Mouse (Mus musculus) intestine, embryonic 15.5 days (tissue): ENCODE results near the gene Slc31a2. TPM values are rescaled to one million over a fixed set of nuclear protein-coding genes. Genes with fewer than 3 reads are reported as not detected.

Experiments used
- ATAC-seq: fragments of 200-750 bp; cut with Nextera tagmentation; 2 replicates; pipeline ENCODE4 v1.8.0; 2017; ENCODE audit warnings: moderate TSS enrichment, moderate library complexity
- H3K27ac ChIP-seq: fragments of 300-500 bp; sonication (generic); 2 replicates; pipeline ENCODE4 v1.5.1; 2015; ENCODE audit warnings: mild to moderate bottlenecking, inconsistent platforms
- H3K27me3 ChIP-seq: fragments of 300-500 bp; sonication (generic); replicated peaks from 2 replicates; pipeline ENCODE4 v1.6.1; 2015; ENCODE audit warnings: inconsistent platforms
- H3K36me3 ChIP-seq: fragments of 300-500 bp; sonication (generic); 2 replicates; pipeline ENCODE4 v1.6.1; 2015; ENCODE audit warnings: inconsistent platforms
- H3K4me1 ChIP-seq: fragments of 300-500 bp; sonication (generic); replicated peaks from 2 replicates; pipeline ENCODE4 v1.6.1; 2015; ENCODE audit warnings: inconsistent platforms
- H3K4me2 ChIP-seq: fragments of 300-500 bp; sonication (generic); replicated peaks from 2 replicates; pipeline ENCODE4 v1.6.1; 2015; ENCODE audit warnings: mild to moderate bottlenecking, inconsistent platforms
- H3K4me3 ChIP-seq: fragments of 300-500 bp; sonication (generic); replicated peaks from 2 replicates; pipeline ENCODE4 v1.5.1; 2015; ENCODE audit warnings: inconsistent platforms
- H3K9ac ChIP-seq: fragments of 300-500 bp; sonication (generic); 2 replicates; pipeline ENCODE4 v1.6.1; 2015; ENCODE audit warnings: inconsistent platforms
- H3K9me3 ChIP-seq: fragments of 300-500 bp; sonication (generic); 2 replicates; pipeline ENCODE4 v1.6.1; 2016; ENCODE audit warnings: inconsistent platforms
- WGBS: fragments of 180-500 bp; shearing (Covaris S2); methylation state at CpG from one replicate; pipeline ENCODE4 v1.1.7; 2015; 5-methylcytosine and 5-hydroxymethylcytosine counted together
- polyA plus RNA-seq: library from polyadenylated mRNA; unstranded; fragments of >200 nt; fragmentation: Nextera tagmentation; extraction: Ambion mirVana; gene quantifications from 2 replicates; pipeline ENCODE4 v1.2.1, GENCODE M21; 2015

Slc31a2 gene
- polyA plus RNA-seq = 17.0 and 19.9 TPM in 2 replicates

DNA sequence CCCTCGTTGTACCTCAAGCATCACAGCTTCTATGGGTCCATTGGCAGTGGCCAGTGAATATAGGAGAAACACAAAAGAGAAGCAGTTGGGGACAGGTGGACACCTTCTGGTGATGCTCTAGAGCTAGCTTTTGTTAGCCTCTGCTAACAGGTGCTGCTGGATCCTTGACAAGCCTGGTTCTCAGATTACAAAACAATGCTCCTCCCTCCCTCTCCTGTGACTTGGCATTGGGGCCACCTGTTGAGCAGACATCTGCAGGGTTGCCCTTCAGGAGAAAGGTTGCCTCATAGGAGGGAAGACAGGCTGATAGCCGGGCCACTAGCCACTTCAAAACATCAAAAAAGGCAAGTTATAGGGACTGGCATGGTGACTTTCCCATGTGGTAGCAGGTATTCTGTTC lies at the start of gene Slc31a2:
Gene Slc31a2, plus strand, starts transcription at position 287 of the 400 bp plus-strand sequence.
- H3K4me2 ChIP-seq = no peak within 1 kb of the TSS
- WGBS = 43% methylated on average over 2 of the region's 2 CpGs
- H3K36me3 ChIP-seq = no peaks in the 10 kb centered on the region
- no peak within 1 kb of the TSS for H3K9ac ChIP-seq
- no peak within 1 kb of the TSS for H3K27ac ChIP-seq
- no peak for ATAC-seq
- H3K4me3 ChIP-seq = no peak within 1 kb of the TSS
- H3K27me3 ChIP-seq = no peaks in the 10 kb centered on the region
- no peaks in the 10 kb centered on the region for H3K9me3 ChIP-seq
- H3K4me1 ChIP-seq = no peaks in the 10 kb centered on the region

DNA sequence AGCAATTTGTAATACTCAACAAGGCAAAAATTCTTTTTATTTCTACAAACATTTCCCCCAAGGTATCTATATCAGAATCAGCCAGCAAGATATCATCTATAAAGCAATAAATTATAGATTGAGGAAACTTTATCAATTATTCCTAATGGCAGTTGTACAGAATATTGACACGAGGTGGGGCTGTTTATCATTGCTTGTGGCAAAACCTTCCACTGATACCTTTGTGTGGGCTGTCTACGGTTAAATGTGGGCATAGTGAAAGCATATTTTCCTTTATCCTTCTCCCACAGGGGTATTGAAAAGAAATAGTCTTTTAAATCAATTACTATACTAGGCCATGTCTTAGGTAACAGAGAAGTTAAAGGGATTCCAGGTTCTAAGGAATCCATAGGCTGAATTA lies 48.9 kb upstream of the Slc31a2 start:
- Histone ChIP-seq H3K4me2 (no peak overlapping the region), H3K9ac (no peak overlapping the region)
- 78% methylated on average over 2 of the region's 2 CpGs for WGBS

DNA sequence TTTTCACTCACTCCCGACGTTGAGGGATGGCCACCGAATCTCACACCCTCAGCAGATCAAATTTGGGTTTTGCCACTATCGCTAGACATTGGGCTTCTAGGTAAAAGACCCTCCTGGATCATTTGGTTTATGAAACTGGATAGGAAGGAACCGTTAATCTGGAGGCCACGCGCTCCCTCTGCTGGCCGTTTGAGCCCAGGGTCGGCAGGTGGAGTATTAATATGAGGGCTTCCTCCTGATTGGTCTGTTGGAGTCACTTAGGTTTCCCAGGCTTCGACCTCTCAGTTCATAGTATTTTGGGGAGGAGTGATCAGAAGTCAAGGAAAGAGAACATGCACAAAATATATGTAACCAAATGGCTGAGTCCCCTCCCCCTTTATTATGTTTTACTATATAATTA lies 34.0 kb upstream of the Slc31a2 start:
- no peak for ATAC-seq
- 38% methylated on average over 10 of the region's 10 CpGs for WGBS
- no peaks in the 10 kb centered on the region for H3K36me3 ChIP-seq
- no peaks in the 10 kb centered on the region for H3K27me3 ChIP-seq
- no peaks in the 10 kb centered on the region for H3K9me3 ChIP-seq
- H3K4me3 ChIP-seq = no peak overlapping the region
- H3K27ac ChIP-seq = no peak overlapping the region
- H3K9ac ChIP-seq = no peak overlapping the region
- no peaks in the 10 kb centered on the region for H3K4me1 ChIP-seq
- no peak overlapping the region for H3K4me2 ChIP-seq

More for the DNA sequence above, 48.9 kb upstream of the Slc31a2 start:
- Histone ChIP-seq H3K27me3 (no peaks in the 10 kb centered on the region), H3K4me1 (peaks cover 2% of the 10 kb centered on the region; the same call in 1 of the 2 replicates), H3K36me3 (no peaks in the 10 kb centered on the region), H3K4me3 (no peak overlapping the region), H3K27ac (no peak overlapping the region), H3K9me3 (no peaks in the 10 kb centered on the region)
- ATAC-seq = no peak

DNA sequence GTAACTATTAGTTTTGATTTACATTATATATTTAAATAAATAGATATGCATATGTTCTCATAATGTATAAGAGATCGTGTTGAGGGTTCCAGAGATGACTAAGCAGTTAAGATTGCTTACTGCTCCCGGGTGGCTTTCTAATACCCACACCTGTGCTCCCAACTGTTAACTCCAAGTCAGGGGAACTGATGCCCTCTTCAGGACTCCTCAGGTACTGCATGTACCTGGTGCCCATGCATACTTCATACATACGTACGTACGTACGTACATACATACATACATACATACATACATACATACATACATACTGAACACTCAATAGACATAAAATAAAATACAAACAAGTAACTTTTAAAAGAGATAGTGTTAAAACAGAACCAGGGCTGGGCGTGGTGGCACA lies 32.9 kb upstream of the Slc31a2 start:
- H3K27ac ChIP-seq = no peak overlapping the region
- no peaks in the 10 kb centered on the region for H3K36me3 ChIP-seq
- no peak for ATAC-seq
- H3K4me1 ChIP-seq = no peaks in the 10 kb centered on the region
- H3K9ac ChIP-seq = no peak overlapping the region
- no peak overlapping the region for H3K4me2 ChIP-seq
- no peak overlapping the region for H3K4me3 ChIP-seq
- no peaks in the 10 kb centered on the region for H3K9me3 ChIP-seq
- no peaks in the 10 kb centered on the region for H3K27me3 ChIP-seq
- 91% methylated on average over 7 of the region's 7 CpGs for WGBS

DNA sequence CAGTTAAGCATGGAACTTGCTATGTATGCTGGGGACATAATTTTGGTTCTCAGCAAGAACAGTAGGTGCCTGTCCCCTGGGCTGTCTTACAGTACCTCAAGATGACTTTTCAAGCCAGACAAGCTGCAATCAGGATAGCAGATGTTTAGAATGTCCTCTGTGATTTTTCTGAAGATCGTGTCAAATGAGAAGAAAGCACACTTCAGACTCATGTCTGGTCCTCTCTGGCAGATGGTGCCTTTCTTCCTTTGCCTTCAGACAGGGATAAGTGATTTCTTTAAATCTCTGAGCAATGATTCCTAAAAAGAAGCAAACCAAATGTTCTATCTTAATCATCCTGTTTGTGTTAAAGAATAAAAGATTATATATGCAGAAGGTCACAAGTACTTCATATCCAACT lies 32.2 kb upstream of the Slc31a2 start:
- H3K4me1 ChIP-seq = no peaks in the 10 kb centered on the region
- no peaks in the 10 kb centered on the region for H3K36me3 ChIP-seq
- WGBS = 60% methylated on average over 1 of the region's 1 CpGs
- H3K27me3 ChIP-seq = no peaks in the 10 kb centered on the region
- no peak overlapping the region for H3K9ac ChIP-seq
- no peak overlapping the region for H3K4me3 ChIP-seq
- no peak overlapping the region for H3K27ac ChIP-seq
- no peaks in the 10 kb centered on the region for H3K9me3 ChIP-seq
- H3K4me2 ChIP-seq = no peak overlapping the region
- ATAC-seq = no peak

DNA sequence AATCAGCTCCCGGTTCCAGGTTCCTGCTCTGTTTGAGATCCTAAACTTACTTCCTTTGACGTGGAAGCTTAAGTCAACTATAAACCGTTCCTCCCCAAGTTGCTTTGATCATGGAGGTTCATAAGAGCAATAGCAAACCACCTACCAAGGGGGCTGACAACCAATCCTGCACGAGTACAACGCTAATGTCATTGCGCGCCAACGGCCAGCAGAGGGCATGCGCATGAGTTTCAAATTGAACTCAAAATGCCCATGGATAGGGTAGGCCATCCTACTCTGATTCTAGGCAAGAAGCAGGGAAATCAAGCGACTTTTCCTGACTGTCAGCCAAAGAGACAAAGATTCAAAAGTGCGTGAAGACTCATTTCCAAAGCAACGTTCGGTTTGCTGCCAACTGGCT lies 31.6 kb upstream of the Slc31a2 start, which contains the start of gene Zfp37:
Gene Zfp37, minus strand, starts transcription at position 279 of the 400 bp plus-strand sequence.
- ATAC-seq = no peak
- H3K4me3 ChIP-seq = no peak within 1 kb of the TSS
- H3K27me3 ChIP-seq = no peaks in the 10 kb centered on the region
- H3K27ac ChIP-seq = no peak within 1 kb of the TSS
- H3K9me3 ChIP-seq = no peaks in the 10 kb centered on the region
- 73% methylated on average over 13 of the region's 13 CpGs for WGBS
- H3K9ac ChIP-seq = no peak within 1 kb of the TSS
- H3K36me3 ChIP-seq = no peaks in the 10 kb centered on the region
- no peak within 1 kb of the TSS for H3K4me2 ChIP-seq
- H3K4me1 ChIP-seq = no peaks in the 10 kb centered on the region

DNA sequence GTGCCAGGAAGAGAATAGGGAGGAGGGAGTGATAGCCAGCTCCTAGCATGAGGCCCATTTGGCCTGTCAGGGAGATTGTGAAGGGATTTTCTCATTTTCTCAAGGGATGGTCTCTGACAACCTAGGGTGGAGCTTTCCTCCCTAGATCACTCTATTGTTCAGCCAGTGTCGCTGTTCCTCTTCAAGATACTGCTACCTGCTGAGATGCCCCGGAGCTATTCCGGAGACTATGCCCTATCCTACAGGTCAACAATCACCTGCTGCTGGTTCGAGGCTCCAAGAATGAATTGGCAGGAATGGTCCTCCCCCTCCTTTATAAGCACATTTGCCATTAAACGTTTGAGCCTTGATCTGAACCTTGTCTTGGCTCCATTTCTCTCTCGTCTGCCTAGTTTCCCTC lies 21.8 kb upstream of the Slc31a2 start:
- H3K27me3 ChIP-seq = no peaks in the 10 kb centered on the region
- WGBS = 68% methylated on average over 6 of the region's 6 CpGs
- no peaks in the 10 kb centered on the region for H3K4me1 ChIP-seq
- H3K36me3 ChIP-seq = no peaks in the 10 kb centered on the region
- no peak overlapping the region for H3K27ac ChIP-seq
- H3K4me2 ChIP-seq = no peak overlapping the region
- no peak overlapping the region for H3K9ac ChIP-seq
- H3K4me3 ChIP-seq = no peak overlapping the region
- no peaks in the 10 kb centered on the region for H3K9me3 ChIP-seq
- no peak for ATAC-seq

DNA sequence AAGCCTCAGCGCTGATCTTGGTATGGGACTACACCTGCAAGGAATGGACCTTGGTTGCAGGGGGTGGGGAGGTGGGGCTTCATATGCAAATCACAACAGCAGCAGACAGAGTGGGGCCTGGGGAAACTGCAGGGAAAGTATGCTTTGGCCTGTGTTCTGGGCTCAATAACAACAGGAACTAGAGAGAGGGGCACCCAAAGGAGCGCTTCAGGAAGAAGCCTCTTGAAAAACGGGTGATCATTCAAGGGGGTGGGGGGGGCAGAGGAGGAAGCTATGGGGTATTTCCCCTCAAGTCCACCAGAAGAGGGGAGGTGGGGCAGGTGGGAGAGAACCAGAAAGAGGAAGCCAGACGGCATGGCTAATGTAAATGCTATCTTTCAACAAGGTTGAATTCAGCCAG lies 14.0 kb upstream of the Slc31a2 start:
- H3K4me1 ChIP-seq = no peaks in the 10 kb centered on the region
- no peak for ATAC-seq
- H3K27ac ChIP-seq = no peak overlapping the region
- no peaks in the 10 kb centered on the region for H3K27me3 ChIP-seq
- no peak overlapping the region for H3K9ac ChIP-seq
- H3K36me3 ChIP-seq = no peaks in the 10 kb centered on the region
- no peak overlapping the region for H3K4me3 ChIP-seq
- no peaks in the 10 kb centered on the region for H3K9me3 ChIP-seq
- H3K4me2 ChIP-seq = no peak overlapping the region
- WGBS = 26% methylated on average over 4 of the region's 4 CpGs

DNA sequence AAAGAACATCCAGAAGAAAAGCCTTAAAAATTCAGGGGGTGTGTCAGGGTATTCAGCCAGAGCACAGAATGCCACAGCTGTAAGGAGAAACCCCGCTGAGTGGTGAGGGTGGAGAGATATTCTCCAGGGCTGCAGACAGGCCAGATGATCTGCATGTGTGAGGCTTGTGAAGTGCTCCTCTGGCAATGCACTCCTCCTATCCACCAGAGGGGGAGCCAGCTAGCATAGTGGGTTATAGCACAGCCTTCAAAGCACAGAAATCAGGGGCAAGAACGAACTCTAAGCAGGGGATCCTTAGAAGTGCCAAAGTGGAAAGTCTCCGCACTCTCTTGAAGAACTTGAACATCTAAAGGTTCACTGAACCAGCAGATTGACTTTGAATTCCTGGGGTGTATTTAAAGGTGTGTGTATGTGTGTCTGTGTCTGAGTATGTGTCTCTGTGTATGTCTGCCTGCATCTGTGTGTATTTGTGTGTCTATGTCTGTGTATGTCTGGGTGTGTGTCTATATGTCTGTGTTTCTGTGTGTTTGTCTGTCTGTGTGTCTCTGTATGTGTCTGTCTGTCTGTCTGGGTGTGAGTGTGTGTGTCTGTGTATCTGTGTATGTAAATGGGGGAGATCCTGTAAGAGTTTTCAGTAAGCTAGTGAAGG lies 11.3 kb upstream of the Slc31a2 start:
- ATAC-seq = no peak
- H3K4me3 ChIP-seq = no peak overlapping the region
- H3K27ac ChIP-seq = no peak overlapping the region
- WGBS = 42% methylated on average over 3 of the region's 3 CpGs
- H3K36me3 ChIP-seq = no peaks in the 10 kb centered on the region
- no peaks in the 10 kb centered on the region for H3K9me3 ChIP-seq
- H3K4me1 ChIP-seq = no peaks in the 10 kb centered on the region
- no peak overlapping the region for H3K4me2 ChIP-seq
- H3K9ac ChIP-seq = no peak overlapping the region
- no peaks in the 10 kb centered on the region for H3K27me3 ChIP-seq

DNA sequence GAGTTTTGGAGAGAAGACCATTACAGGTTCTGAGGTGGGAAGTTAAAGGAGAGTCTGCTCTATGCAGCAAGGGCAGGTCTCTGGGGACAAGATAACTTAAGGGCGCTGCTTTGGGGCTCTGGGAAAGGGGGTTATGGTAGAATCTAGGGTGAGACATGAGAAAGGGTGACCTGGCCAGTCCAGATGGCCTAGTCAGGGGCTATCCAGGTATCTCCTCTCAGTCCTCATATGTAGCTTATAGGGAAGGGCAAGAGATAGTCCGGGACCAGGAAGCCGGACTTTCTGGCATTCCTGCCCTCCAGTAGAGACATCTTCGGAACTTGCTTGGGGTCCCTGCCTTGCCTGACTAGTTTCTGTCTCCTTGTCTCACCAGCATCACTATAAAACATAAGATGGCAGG lies 10.6 kb upstream of the Slc31a2 start:
- H3K27me3 ChIP-seq = no peaks in the 10 kb centered on the region
- no peak overlapping the region for H3K27ac ChIP-seq
- no peak overlapping the region for H3K9ac ChIP-seq
- H3K4me1 ChIP-seq = no peaks in the 10 kb centered on the region
- no peaks in the 10 kb centered on the region for H3K36me3 ChIP-seq
- no peak for ATAC-seq
- H3K4me2 ChIP-seq = no peak overlapping the region
- no peaks in the 10 kb centered on the region for H3K9me3 ChIP-seq
- H3K4me3 ChIP-seq = no peak overlapping the region
- 89% methylated on average over 4 of the region's 4 CpGs for WGBS

DNA sequence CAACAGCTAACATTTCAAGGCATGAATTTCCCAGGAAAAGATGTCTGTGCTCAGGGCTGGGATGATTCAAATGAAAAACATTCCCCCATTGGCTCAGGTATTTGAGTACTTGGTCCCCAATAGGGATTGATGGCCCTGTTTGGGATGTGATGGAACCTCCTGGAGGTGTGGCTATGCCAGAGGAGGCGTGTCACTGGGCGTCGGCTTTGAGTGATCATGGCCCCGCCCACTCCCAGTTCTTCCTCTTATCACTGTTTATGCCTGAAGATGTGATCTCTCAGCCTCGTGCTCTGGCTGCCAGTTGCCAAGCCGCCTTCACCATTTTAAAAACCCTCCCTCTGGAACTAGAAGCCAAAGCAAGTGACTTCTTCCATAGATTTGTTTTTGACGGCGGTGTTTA lies 7.8 kb upstream of the Slc31a2 start:
- Histone ChIP-seq H3K9me3 (no peaks in the 10 kb centered on the region), H3K4me3 (no peak overlapping the region), H3K4me1 (no peaks in the 10 kb centered on the region), H3K4me2 (no peak overlapping the region), H3K27ac (no peak overlapping the region), H3K27me3 (no peaks in the 10 kb centered on the region), H3K36me3 (no peaks in the 10 kb centered on the region), H3K9ac (no peak overlapping the region)
- WGBS = 71% methylated on average over 8 of the region's 8 CpGs
- ATAC-seq = no peak

DNA sequence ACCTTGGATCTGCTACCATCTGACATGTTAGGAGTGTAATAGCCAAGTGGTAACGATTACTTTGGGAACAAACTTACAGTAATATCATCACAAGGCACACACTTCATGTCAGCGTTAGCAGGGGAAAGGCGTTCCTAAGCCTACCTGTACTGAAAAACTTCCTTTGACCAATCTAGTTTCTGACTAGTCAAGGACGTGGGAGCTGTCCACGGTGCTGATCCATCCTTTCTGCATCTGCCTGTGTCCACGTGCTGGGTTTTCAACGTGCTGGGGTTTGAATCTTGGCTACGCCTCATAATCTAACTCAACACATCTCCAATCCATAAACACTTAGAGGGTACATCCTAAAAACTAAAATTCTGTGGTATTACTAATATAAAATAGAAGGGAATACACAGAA lies 5.4 kb upstream of the Slc31a2 start:
- WGBS = 20% methylated on average over 8 of the region's 8 CpGs
- no peak overlapping the region for H3K27ac ChIP-seq
- ATAC-seq = no peak
- no peaks in the 10 kb centered on the region for H3K27me3 ChIP-seq
- no peak overlapping the region for H3K9ac ChIP-seq
- H3K4me3 ChIP-seq = no peak overlapping the region
- H3K9me3 ChIP-seq = no peaks in the 10 kb centered on the region
- no peak overlapping the region for H3K4me2 ChIP-seq
- H3K36me3 ChIP-seq = no peaks in the 10 kb centered on the region
- no peaks in the 10 kb centered on the region for H3K4me1 ChIP-seq

DNA sequence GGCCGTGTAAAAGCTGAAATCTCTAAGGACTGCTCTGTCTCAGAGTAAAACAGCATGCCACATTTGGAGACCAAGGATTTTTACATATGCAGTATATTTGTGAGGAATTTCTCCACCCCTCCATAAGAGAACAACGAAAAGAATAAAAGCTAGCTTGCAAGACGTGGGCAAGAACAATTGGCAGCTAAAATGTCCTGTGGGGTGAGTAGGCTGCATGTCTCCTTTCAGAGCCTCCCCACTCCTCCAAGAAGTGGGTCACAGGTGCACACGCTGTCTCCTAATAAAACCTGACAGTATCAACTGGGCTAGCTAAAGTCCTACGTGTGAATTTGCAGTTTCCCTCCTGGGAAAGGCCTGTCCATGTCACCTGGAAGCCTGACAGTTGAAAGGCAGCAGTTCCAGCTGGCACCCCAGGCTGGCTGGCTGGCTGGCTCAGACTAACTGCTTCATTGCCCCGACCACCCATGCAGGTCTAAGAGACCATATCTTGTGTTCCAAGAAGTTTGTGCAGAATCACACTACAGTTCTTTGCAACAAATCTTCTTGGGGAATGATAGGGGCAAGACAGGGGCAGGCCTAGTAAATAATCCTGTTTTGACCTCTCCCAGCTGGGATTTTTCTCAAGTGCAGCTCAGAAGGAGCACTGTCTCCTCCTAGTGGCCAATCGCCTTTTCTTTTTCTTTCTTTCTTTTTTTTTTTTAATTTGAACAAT lies 927 bp downstream of the Slc31a2 start:
- no peaks in the 10 kb centered on the region for H3K36me3 ChIP-seq
- H3K4me3 ChIP-seq = no peak overlapping the region
- H3K4me1 ChIP-seq = no peaks in the 10 kb centered on the region
- WGBS = 36% methylated on average over 7 of the region's 7 CpGs
- no peaks in the 10 kb centered on the region for H3K9me3 ChIP-seq
- H3K27ac ChIP-seq = no peak overlapping the region
- no peaks in the 10 kb centered on the region for H3K27me3 ChIP-seq
- H3K9ac ChIP-seq = no peak overlapping the region
- ATAC-seq = no peak
- no peak overlapping the region for H3K4me2 ChIP-seq
